Mouse (Mus musculus) cerebellum, adult 9-11 months (tissue): ENCODE results near the gene Gm17655.
"Not testable (repeated sequence)": the region's sequence is repeated elsewhere in the genome, so short reads cannot be mapped to it uniquely, and the experiment has no call there.

Experiments
- DNase-seq: peaks from one replicate; pipeline ENCODE4 v3.0.0; 2022

Gene Gm17655

DNA sequence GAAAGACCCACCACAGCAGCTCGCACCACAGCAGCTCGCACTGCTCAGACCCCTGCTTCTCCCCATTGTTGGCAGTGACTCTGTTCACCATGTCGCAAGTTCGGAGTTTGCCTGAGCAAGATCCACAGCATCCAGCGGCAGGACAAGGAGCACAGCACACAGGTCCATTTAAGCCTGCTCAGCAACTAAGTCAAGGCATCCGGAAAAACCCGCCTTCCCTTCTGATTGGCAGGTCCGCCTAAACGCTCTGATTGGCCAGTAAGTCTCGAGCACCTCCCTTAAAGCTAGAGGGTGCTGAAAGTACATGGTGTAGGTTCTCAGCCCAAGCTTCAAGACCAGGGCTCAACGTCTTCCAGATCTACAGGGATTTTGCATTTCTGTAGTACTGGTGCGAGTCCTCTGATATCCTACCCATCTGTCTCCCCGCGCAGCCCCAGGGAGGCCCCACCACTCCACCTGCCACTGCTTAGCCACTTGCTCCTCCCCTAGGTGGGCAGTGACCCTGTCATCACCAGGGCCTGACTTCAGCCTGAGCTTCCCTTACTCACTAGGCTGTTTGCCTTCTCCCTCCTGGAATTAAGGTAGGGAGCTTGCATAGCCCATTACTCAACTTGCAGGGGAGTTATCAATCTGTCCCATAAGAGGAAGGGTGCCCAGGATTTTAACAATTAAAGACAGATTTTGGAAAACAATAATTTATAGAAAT lies 14.0 kb upstream of the Gm17655 start:
- no peak for DNase-seq

DNA sequence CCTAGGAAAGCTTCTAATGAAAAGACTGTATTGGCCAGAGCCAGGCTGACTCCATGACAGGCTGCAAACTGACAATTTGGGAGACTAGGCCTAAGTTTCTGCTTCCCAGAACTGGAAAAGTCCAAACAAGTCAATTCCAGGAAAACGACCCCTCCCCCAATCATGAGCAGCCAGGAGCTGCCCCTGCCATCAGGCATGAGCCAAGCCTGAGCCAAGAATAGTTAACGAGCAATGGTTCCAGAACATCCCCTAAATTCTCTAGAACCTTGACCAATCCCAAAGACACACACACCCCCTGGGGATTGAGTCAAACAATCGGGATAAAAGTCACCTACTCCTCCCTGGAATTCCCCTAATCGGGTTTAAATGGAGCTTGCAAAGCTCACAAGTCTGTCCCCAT lies 10.6 kb upstream of the Gm17655 start:
- no peak for DNase-seq

DNA sequence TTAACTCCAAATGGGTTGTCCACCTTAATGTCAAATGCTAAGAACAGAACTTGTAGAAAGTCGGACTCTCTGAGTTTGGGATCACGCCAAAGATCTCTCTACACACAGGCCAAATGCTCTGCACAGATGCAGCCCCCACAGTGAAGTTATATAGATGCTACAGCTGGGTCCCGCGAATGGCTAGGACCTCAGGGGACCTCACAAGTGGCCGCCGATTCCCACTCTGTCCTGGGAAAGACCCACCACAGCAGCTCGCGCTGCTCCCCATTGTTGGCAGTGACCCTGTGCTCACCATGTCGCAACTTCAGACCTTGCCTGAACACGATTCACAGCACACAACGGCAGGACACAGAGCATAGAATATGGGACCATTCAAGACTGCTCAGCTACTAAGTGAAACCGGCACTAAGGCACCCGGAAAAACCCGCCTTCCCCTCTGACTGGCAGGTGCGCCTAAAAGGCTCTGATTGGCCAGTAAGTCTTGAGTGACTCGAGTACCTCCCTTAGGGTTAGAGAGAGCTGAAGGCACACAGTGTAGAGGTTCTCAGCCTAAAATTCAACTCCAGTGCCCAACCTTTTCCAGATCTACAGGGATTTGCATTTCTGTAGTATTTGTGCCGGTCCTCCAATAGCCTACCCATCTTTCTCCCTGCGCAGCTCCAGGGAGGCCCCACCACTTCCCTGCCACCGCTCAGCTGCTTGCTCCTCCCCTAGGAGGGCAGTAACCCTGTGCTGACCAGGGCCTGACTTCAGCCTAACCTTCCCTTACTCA lies 14.5 kb downstream of the Gm17655 start:
- peak; percentile 86 for DNase-seq

DNA sequence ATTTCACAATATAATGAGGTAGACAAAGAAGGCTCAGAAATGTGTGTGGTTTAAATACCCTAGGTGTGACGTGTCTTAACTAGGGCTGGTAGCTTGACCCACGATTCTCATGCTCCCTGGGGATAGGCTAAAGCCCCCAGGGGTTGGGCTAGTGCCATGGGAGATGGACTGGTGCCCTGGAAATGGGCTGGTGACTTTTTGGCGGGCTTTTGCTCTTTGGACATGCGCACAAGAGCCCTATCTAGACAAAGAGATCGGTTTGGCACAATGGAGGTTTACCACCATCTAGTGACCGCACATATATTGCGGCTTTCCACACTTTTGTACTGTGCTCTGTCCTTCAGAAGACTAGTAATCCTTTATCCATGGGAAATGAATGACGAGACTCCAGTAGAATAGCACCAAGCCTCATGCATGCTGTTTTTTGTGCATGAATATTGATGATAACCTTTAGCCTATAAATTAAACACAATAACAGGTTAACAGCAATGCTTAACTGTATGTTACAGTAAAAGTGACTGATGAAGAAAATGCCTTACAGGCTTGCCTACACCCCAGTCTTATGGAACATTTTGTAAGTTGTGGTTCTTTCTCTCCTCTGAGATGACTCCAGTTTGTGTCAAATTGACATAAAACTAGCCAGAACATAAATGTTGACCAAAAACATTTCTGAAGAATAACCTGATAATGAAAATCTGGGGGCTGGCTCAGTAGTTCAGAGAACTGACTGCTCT lies 48.5 kb downstream of the Gm17655 start:
- DNase-seq, result peak; percentile 23

DNA sequence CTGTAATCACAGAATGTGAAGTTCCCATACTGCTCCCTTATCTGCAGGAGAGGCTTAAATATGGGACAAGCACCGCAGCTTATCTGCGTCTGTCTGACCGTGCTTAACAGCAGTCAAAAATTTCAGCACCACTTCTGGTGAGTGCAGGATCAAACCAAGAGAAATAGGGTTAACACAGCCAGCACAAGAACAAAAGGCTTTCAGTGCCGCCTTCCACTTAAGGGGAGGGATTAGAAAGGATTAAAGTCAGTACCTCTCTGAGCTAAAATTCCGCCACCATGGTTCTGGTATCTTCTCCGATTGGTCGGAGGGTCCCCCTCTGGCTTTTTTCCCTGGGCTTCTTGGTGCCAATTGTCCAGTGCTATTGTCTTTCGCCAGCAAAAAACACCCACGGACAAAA lies 49.0 kb downstream of the Gm17655 start:
- no peak for DNase-seq

DNA sequence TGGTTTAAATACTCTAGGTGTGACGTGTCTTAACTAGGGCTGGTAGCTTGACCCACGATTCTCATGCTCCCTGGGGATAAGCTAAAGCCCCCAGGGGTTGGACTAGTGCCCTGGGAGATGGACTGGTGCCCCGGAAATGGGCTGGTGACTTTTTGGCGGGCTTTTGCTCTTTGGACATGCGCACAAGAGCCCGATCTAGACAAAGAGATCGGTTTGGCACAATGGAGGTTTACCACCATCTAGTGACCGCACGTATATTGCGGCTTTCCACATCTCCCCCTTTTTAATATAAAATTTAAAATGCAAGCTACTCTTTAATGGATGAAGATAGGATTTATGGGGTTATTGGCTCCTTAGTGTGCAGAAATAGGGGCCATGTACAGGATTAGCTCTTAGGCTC lies 56.5 kb downstream of the Gm17655 start:
- DNase-seq, result not testable (repeated sequence)
